13 mouse cellular contexts compared by ENCODE assay signal in the genomic region with DNA sequence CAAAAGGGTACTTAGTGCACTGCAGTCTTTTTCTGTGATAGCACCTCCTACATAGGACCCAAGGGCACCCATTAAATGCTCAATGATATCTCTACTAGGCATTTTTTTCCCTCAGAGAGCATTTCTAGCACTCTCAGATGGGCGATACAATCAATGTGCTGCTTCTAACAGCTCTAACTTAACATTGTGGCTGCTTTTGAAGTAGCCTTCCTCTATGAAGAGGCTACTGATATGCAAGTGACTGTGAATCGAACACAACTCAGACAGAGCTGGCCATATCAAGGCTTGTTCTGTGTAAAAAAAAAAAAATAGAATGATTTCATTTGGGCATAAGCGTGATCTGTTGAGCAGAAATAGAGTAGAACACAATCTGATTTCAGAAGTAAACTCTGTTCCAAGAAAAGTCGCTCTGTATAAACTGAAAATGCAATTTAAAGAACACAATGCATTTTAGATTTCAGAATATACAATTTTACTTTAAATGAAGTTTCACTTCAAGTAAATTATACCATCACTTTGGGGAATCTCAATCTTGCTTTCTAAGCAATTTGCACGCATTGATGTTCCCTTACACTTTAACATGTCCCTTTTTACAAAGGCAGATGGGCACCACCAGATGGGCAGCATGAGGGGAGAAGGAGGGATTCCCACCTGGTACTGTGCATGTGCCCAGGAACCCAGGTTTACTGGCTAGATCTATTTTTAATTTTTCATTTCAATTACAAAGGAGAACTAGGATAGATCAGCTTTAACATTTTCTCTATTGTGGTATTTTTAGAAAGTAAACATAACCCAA.
DNase-seq lines count a peak whose midpoint lies in the region; ATAC-seq and TF ChIP-seq lines count a peak whose summit lies in the region.
"Had no signal": no experiment of that assay in that cellular context is flagged by ENCODE, and none has a peak within 500 bp of the region (broad histone marks: within the 10 kb centered on the region; RNA-seq: fewer than 3 reads in every experiment).

No protein-coding gene starts in this region.

- H3K27me3 ChIP-seq in midbrain, embryonic 13.5 days, result no peaks in the 10 kb centered on the region
- H3K27me3 ChIP-seq: embryonic facial prominence, embryonic 12.5 days; megakaryocyte, embryonic 14.5 days had no signal

- no peak overlapping the region for H3K4me2 ChIP-seq in midbrain, embryonic 13.5 days (replicated peaks)
- H3K4me2 ChIP-seq: embryonic facial prominence, embryonic 12.5 days; heart, embryonic 11.5 days had no signal

- peaks cover 7% of the 10 kb centered on the region for H3K9me3 ChIP-seq in midbrain, embryonic 13.5 days
- H3K9me3 ChIP-seq: embryonic facial prominence, embryonic 12.5 days; megakaryocyte, embryonic 14.5 days had no signal

- no peak for DNase-seq in left cerebral cortex, adult 2 months (ENCODE audit: extremely low spot score in 1 of 2, low spot score in 2 of 2)
- DNase-seq in left cerebral cortex, adult 11 months (ENCODE audit: low spot score), result no peak
- peak; percentile 75 for DNase-seq in cerebellum, adult 11 months
- peak; percentile 86 to 89 for DNase-seq in cerebellum, postnatal 25 days
- peak; percentile 53 to 54 for DNase-seq in layer of hippocampus, postnatal 10 days (ENCODE audit: low spot score in 2 of 2)
- no peak for DNase-seq in adrenal gland, adult 8-10 months
- no peak for DNase-seq in urinary bladder, postnatal 10 days (ENCODE audit: low spot score)
- DNase-seq: adrenal gland, postnatal 14 days; gastrocnemius, postnatal 36 days had no signal

- no peak overlapping the region for H3K4me3 ChIP-seq in left cerebral cortex, adult 2 months
- H3K4me3 ChIP-seq in midbrain, embryonic 13.5 days (replicated peaks), result no peak overlapping the region
- H3K4me3 ChIP-seq: embryonic facial prominence, embryonic 12.5 days; megakaryocyte, embryonic 14.5 days had no signal

- 94% methylated on average over 5 of the region's 5 CpGs for WGBS in midbrain, embryonic 13.5 days

- H3K9ac ChIP-seq in midbrain, embryonic 13.5 days (replicated peaks), result no peak overlapping the region
- H3K9ac ChIP-seq: embryonic facial prominence, embryonic 12.5 days had no signal

- no peak for ATAC-seq in midbrain, embryonic 13.5 days

- no peaks in the 10 kb centered on the region for H3K36me3 ChIP-seq in midbrain, embryonic 13.5 days
- H3K36me3 ChIP-seq: embryonic facial prominence, embryonic 12.5 days had no signal

- H3K27ac ChIP-seq in left cerebral cortex, adult 2 months, result peak overlapping the region; percentile 24; the same call in 1 of the 2 replicates
- H3K27ac ChIP-seq in midbrain, embryonic 13.5 days, result no peak overlapping the region
- H3K27ac ChIP-seq: embryonic facial prominence, embryonic 12.5 days had no signal

- intact Hi-C loops in left cerebral cortex, adult 2 months (cut with DNase I), result no loop called here

- TF ChIP-seq CTCF in left cerebral cortex, adult 2 months (IDR thresholded peaks at IDR 0.05), result no peak

- no peaks in the 10 kb centered on the region for H3K4me1 ChIP-seq in midbrain, embryonic 13.5 days (replicated peaks)
- H3K4me1 ChIP-seq: embryonic facial prominence, embryonic 12.5 days; megakaryocyte, embryonic 14.5 days had no signal

Comparison
In these comparisons a context has a peak if more than half of its experiments do, and no peak if none do; other contexts are left out.
1. DNase-seq: peak in cerebellum, adult 11 months (single experiment), cerebellum, postnatal 25 days (2 of 2) and layer of hippocampus, postnatal 10 days (2 of 2); none in left cerebral cortex, adult 2 months (0 of 2), left cerebral cortex, adult 11 months (single experiment), adrenal gland, adult 8-10 months (single experiment) and urinary bladder, postnatal 10 days (single experiment).